Mouse (Mus musculus) heart, embryonic 11.5 days (tissue): ENCODE results near the gene Ctdsp1. TPM values are rescaled to one million over a fixed set of nuclear protein-coding genes. Genes with fewer than 3 reads are reported as not detected.

Experiments
- ATAC-seq: fragments of 200-750 bp; cut with Nextera tagmentation; replicated peaks from 2 replicates; pipeline ENCODE4 v1.8.0; 2017; ENCODE audit warnings: moderate library complexity; ENCODE audit not compliant: insufficient number of reproducible peaks, low FRiP score, low TSS enrichment
- H3K27ac ChIP-seq: fragments of 300-500 bp; sonication (generic); 2 replicates; pipeline ENCODE4 v1.5.1; 2014; ENCODE audit warnings: mild to moderate bottlenecking, low read depth, low read length
- H3K27me3 ChIP-seq: fragments of 300-500 bp; sonication (generic); 2 replicates; pipeline ENCODE4 v1.6.1; 2014; ENCODE audit warnings: mild to moderate bottlenecking, low read length, mixed read lengths; ENCODE audit not compliant: control insufficient read depth, insufficient read depth
- H3K36me3 ChIP-seq: fragments of 300-500 bp; sonication (generic); 2 replicates; pipeline ENCODE4 v1.6.1; 2014; ENCODE audit warnings: mild to moderate bottlenecking, low read length, moderate library complexity, mixed read lengths; ENCODE audit not compliant: control insufficient read depth, insufficient read depth
- H3K4me1 ChIP-seq: fragments of 300-500 bp; sonication (generic); 2 replicates; pipeline ENCODE4 v1.6.1; 2014; ENCODE audit warnings: low read length; ENCODE audit not compliant: control insufficient read depth, insufficient read depth
- H3K4me2 ChIP-seq: fragments of 300-500 bp; sonication (generic); 2 replicates; pipeline ENCODE4 v1.6.1; 2014; ENCODE audit warnings: mild to moderate bottlenecking, moderate library complexity
- H3K4me3 ChIP-seq: fragments of 300-500 bp; sonication (generic); 2 replicates; pipeline ENCODE4 v1.5.1; 2014; ENCODE audit warnings: low read depth, low read length
- H3K9ac ChIP-seq: fragments of 300-500 bp; sonication (generic); 2 replicates; pipeline ENCODE4 v1.6.1; 2014; ENCODE audit warnings: mild to moderate bottlenecking, low read depth, low read length, moderate library complexity
- H3K9me3 ChIP-seq: fragments of 300-500 bp; sonication (generic); replicated peaks from 2 replicates; pipeline ENCODE4 v1.6.1; 2016; ENCODE audit warnings: low read length; ENCODE audit not compliant: control insufficient read depth
- WGBS: fragments of 180-500 bp; shearing (Covaris S2); extraction: QIAGEN DNeasy Blood & Tissue Kit; methylation state at CpG from one replicate; pipeline ENCODE4 v1.1.7; 2014; ENCODE audit not compliant: insufficient replicate concordance; 5-methylcytosine and 5-hydroxymethylcytosine counted together
- polyA plus RNA-seq: library from polyadenylated mRNA; unstranded; fragments of >200 nt; fragmentation: Nextera tagmentation; extraction: Ambion mirVana; gene quantifications from 2 replicates; pipeline ENCODE4 v1.2.1, GENCODE M21; 2014

The Ctdsp1 gene
- polyA plus RNA-seq, 1 experiment from 2014 or later, result 59.6 TPM

DNA sequence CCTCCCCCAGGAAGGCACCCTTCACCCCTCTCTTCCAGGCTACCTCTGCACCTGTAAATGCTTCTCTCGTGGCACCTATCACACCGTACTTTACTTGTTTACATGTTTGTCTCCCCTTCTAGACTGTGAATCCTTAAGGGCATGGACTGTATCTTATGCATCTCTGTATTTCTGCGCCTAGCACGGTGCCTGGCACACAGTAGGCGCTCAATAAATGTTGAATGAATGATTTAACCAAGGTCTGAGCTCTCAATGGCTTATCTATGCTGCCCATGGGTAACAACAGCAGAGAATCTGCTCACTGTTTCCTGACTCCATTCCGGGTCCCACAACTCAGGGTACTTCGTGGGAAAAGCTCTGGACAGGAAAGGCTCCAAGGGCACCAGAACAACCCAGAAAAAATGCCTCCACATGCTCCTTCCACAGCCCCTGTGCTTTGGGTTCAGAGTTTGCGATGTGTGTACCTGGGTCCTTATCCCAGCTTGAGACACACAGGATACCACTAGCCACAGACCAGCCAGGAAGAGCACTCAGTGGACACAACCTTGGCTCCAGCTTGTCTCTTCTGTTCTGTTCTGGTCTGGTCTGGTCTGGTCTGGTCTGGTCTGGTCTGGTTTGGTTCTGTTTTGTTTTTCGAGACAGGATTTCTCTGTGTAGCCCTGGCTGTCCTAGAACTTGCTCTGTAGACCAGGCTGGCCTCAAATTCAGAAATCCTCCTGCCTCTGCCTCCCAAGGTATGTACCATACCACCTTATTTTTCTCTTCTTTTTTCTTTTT, 37.7 kb upstream of the Ctdsp1 start:
- no peak overlapping the region for H3K4me3 ChIP-seq
- H3K4me2 ChIP-seq, result no peak overlapping the region
- H3K4me1 ChIP-seq, result 0 out of 2 replicates have a peak, but pooled peaks cover 2% of the 10 kb centered on the region
- 83% methylated on average over 9 of the region's 9 CpGs for WGBS
- H3K36me3 ChIP-seq, result peaks cover 5% of the 10 kb centered on the region; the same call in 1 of the 2 replicates
- no peak for ATAC-seq
- H3K27ac ChIP-seq, result no peak overlapping the region
- H3K27me3 ChIP-seq, result no peaks in the 10 kb centered on the region
- H3K9me3 ChIP-seq, result no peaks in the 10 kb centered on the region
- H3K9ac ChIP-seq, result no peak overlapping the region

DNA sequence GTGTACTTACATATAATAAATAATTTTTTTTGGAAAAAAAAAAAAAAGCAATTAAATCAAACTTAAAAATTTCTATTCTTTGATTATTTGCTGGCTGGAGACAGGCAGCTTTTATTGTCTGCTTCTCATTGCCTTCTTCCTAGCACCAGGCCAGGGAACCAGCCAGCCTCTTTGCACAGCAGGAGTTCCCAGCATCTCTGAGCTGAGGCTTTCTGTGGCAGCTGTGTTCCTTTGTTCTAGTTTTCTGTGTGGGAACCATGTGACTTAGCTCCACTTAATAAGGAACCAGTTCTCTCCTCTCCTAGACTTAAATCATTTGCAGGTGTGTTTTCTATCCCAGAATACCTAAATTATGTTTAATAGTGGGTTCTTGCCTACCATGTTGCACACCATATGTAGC, 33.8 kb upstream of the Ctdsp1 start:
- no peak for ATAC-seq
- H3K4me1 ChIP-seq, result 0 out of 2 replicates have a peak, but pooled peaks cover 4% of the 10 kb centered on the region
- H3K4me3 ChIP-seq, result no peak overlapping the region
- H3K9ac ChIP-seq, result no peak overlapping the region
- H3K36me3 ChIP-seq, result peaks cover 3% of the 10 kb centered on the region; the same call in 1 of the 2 replicates
- H3K27ac ChIP-seq, result no peak overlapping the region
- H3K9me3 ChIP-seq, result no peaks in the 10 kb centered on the region
- no peaks in the 10 kb centered on the region for H3K27me3 ChIP-seq
- no peak overlapping the region for H3K4me2 ChIP-seq

- WGBS, result 78% methylated on average over 5 of the region's 5 CpGs
- no peaks in the 10 kb centered on the region for H3K27me3 ChIP-seq
- no peak overlapping the region for H3K9ac ChIP-seq
- no peak overlapping the region for H3K27ac ChIP-seq
- ATAC-seq, result no peak
- no peak overlapping the region for H3K4me3 ChIP-seq
- no peaks in the 10 kb centered on the region for H3K9me3 ChIP-seq
- 0 out of 2 replicates have a peak, but pooled peaks cover 2% of the 10 kb centered on the region for H3K4me1 ChIP-seq
- H3K36me3 ChIP-seq, result no peaks in the 10 kb centered on the region
- no peak overlapping the region for H3K4me2 ChIP-seq
These were observed 31.3 kb upstream of the Ctdsp1 start for GRCm38 (mm10) chr1:74359952-74360517.

- H3K4me3 ChIP-seq, result no peak within 1 kb of the TSS
- 0 out of 2 replicates have a peak, but pooled peaks cover 2% of the 10 kb centered on the region for H3K4me1 ChIP-seq
- H3K9ac ChIP-seq, result no peak within 1 kb of the TSS
- no peaks in the 10 kb centered on the region for H3K27me3 ChIP-seq
- 0 out of 2 replicates have a peak within 1 kb of the TSS, but pooled peaks have one; percentile 1 for H3K4me2 ChIP-seq
- no peak; the same call in 1 of the 2 replicates for ATAC-seq
- H3K9me3 ChIP-seq, result no peaks in the 10 kb centered on the region
- H3K36me3 ChIP-seq, result no peaks in the 10 kb centered on the region
- WGBS, result 8% methylated on average over 2 of the region's 2 CpGs
- no peak within 1 kb of the TSS for H3K27ac ChIP-seq
These were observed 29.5 kb upstream of the Ctdsp1 start, which contains the start of gene Catip for GRCm38 (mm10) chr1:74361812-74362211. Gene Catip, plus strand, starts transcription at chr1:74362108.

- Histone ChIP-seq H3K9ac (no peak overlapping the region; the same call in 1 of the 2 replicates), H3K36me3 (no peaks in the 10 kb centered on the region), H3K4me2 (0 out of 2 replicates have a peak overlapping the region, but pooled peaks have one; percentile 1), H3K4me1 (0 out of 2 replicates have a peak, but pooled peaks cover 2% of the 10 kb centered on the region), H3K4me3 (no peak overlapping the region), H3K27ac (no peak overlapping the region), H3K9me3 (no peaks in the 10 kb centered on the region), H3K27me3 (no peaks in the 10 kb centered on the region)
- ATAC-seq, result no peak
- 51% methylated on average over 17 of the region's 17 CpGs for WGBS
These were observed 28.7 kb upstream of the Ctdsp1 start for GRCm38 (mm10) chr1:74362325-74363229.

DNA sequence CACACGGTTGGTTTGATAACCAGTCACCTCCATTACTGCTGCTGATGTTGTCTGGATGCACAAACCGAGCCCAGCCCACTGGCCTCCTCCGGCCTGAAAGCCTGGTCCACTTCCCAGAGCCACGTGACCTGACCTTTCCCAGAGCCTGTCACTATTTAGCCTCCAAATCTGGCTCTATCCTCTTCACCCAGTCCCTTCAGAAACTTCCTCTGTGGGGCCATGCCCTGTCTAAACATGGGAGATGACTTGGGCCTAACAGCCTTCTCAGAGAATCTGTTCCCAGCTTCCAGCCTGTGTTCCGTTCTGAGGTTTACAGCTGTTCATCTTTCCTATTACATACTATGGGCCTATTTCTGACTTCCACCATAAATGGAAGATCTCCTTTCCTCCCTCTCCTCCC, 27.9 kb upstream of the Ctdsp1 start:
- Histone ChIP-seq H3K36me3 (no peaks in the 10 kb centered on the region), H3K4me3 (no peak overlapping the region), H3K9ac (peak overlapping the region; percentile 5; the same call in 1 of the 2 replicates), H3K27ac (no peak overlapping the region), H3K27me3 (no peaks in the 10 kb centered on the region), H3K9me3 (no peaks in the 10 kb centered on the region), H3K4me2 (no peak overlapping the region), H3K4me1 (peaks cover 6% of the 10 kb centered on the region)
- 61% methylated on average over 5 of the region's 5 CpGs for WGBS
- no peak for ATAC-seq

DNA sequence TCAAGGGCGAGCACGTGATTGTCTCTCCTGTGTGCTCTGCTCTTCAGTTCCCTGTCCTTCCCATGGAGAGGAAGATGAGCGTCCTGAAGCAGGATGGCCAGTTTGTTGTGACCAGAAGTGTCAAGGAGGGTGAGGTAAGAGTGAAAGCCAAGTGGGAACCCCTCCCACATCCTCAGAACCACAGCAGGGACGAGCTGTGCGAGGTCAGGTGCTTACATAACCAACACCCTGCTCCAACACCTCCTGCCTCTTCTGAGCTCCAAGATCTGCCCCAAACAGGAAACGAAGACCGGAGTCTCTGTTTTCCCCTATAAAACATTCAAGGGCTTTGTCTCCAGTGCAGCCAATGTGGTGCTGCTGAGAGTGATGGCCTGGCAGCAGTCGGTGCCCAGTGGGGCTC, 27.0 kb upstream of the Ctdsp1 start:
- Histone ChIP-seq H3K4me3 (no peak overlapping the region), H3K36me3 (no peaks in the 10 kb centered on the region), H3K4me2 (no peak overlapping the region), H3K4me1 (peaks cover 6% of the 10 kb centered on the region), H3K9ac (no peak overlapping the region), H3K9me3 (no peaks in the 10 kb centered on the region), H3K27ac (no peak overlapping the region), H3K27me3 (no peaks in the 10 kb centered on the region)
- WGBS, result 67% methylated on average over 8 of the region's 8 CpGs
- ATAC-seq, result no peak
